Mouse (Mus musculus) brown adipose tissue, adult 24 weeks (tissue): ENCODE measurements around the gene Unc45b. TPM values are rescaled to one million over a fixed set of nuclear protein-coding genes. Genes with fewer than 3 reads are reported as not detected.
"Not testable (repeated sequence)": the region's sequence is repeated elsewhere in the genome, so short reads cannot be mapped to it uniquely, and the experiment has no call there.

Experiments used
- H3K27ac ChIP-seq: fragments of 200-500 bp; replicated peaks from 2 replicates; pipeline ENCODE4 v1.5.1; 2012; ENCODE audit warnings: low read depth, mild to moderate bottlenecking, low read length
- H3K4me1 ChIP-seq: fragments of 200-500 bp; 2 replicates; pipeline ENCODE4 v1.6.1; 2012; ENCODE audit warnings: low read length, mixed read lengths; ENCODE audit not compliant: control insufficient read depth, insufficient read depth, insufficient read length
- H3K4me3 ChIP-seq: fragments of 200-500 bp; 2 replicates; pipeline ENCODE4 v1.5.1; 2012; ENCODE audit warnings: low read depth, mild to moderate bottlenecking, low read length, moderate library complexity; ENCODE audit not compliant: insufficient read depth
- polyA plus RNA-seq: library from polyadenylated mRNA; stranded (reverse); fragments of >200 nt; gene quantifications from 2 replicates; pipeline ENCODE4 v1.2.4, GENCODE M21; 2012; ENCODE audit not compliant: missing spikeins, insufficient read depth, insufficient read length

Unc45b gene
- polyA plus RNA-seq, 1 experiment = 9.1 TPM

DNA sequence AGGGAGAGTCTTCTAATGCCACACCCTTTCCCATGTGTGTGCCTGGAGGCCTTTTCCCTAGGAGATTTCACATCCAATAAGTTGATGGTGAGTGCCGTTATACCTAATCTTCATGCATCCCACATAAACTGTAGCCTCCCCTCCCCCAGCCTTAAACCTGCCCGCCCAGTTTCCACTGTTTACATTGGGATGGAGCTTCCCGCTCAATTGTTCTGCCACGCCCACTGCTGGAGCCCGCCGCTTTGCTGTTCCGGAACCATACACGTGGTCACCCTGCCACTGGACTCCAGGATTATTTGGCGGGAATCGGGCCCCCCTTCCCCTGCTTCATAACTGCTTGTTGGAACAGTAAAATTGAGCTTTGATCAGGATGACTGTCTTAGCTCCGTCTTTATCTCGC, 79.0 kb downstream of the Unc45b start:
- Histone ChIP-seq H3K4me1 (no peaks in the 10 kb centered on the region), H3K4me3 (no peak overlapping the region), H3K27ac (no peak overlapping the region)

DNA sequence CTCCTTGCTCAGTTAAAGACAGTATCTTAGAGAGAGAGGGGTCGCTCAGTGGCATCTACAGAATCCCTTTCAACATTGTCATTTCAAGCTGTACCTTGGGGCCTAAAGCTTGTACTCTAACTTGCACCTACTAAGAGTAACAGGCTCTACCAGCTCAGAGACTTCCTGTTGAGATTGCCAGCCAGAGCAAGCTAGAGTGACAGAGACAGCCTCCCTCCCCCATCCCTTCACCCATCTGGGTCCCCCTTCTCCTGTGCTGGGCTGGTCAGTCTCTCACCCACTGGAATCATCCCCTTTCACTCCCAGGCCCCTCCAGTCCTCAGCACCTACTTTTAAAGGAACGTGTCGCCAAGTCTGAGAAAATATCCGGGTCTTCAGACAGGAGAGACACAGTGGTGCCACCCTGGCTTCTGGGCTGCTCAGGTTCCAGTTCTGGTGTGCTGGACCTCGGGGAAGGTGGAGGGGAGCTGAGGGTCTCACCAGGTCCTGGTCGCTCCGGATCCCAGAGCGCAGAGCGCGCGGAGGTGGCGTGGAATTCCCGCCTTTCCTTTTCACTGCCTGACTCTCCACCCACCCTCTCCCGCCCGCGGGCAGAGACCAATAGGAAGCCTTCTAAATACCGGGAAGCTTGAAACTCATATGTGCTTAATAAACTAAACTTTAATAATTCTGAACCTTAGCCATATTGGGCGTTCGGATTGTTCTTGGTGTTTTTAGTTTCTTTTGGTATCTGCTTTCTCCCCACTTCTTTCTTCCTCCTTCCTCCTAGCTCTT, 80.4 kb downstream of the Unc45b start:
- not testable (repeated sequence) for H3K4me1 ChIP-seq
- Histone ChIP-seq H3K27ac (peak overlapping the region; percentile 80), H3K4me3 (peak overlapping the region; percentile 64)

DNA sequence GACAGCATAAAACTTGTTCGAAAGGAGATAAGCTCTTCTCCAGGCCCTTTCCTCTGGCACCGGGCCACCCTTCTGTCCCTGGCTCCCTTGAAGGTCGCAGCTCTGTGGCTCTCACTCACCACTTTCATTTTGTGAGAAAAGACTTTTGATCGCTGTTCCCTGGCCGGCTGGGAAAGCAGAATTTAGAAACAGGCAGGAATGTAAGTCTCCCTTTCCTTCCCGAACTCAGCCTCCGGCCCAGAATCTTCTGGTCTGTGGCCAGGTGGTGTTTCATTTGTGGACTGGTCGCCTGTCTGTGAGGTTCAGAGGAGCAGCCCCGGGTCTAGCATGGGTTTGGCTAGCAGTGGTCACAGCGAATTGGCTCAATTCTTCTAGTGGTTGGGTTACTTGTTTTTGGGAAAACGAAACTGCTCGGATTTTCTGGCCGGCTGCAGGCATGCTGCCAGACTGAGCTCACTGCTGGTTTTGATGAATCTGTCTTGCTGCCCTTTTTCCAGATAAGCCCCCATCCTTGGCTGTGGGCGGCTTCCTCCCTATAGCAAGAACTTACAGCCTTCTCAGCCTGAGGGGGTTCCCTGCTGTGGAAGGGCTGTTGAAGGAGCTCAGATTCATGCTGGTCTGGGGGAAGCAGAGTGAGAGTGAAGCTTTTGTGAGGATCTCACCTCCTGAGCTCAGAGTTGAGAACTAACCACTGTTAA, 81.3 kb downstream of the Unc45b start, which contains the start of gene Slfn9:
Gene Slfn9, minus strand, starts transcription at position 362 of the 698 bp plus-strand sequence.
- H3K4me1 ChIP-seq = no peaks in the 10 kb centered on the region
- H3K27ac ChIP-seq = peak within 1 kb of the TSS; percentile 80

More for the DNA sequence above, 81.3 kb downstream of the Unc45b start, which contains the start of gene Slfn9:
- peak within 1 kb of the TSS; percentile 64 for H3K4me3 ChIP-seq

Other genes with a start within 250 kb of the Unc45b start
- 0.58 and 0.91 TPM in 2 replicates for gene Cct6b, start 146.2 kb upstream of the Unc45b start, polyA plus RNA-seq
- 7.2 and 9.5 TPM in 2 replicates for gene Zfp830, start 146.2 kb upstream of the Unc45b start, polyA plus RNA-seq
- gene Lig3, start 129.4 kb upstream of the Unc45b start, polyA plus RNA-seq = 3.7 and 5.2 TPM in 2 replicates
- 4.3 and 6.3 TPM in 2 replicates for gene Rffl, start 39.3 kb upstream of the Unc45b start, polyA plus RNA-seq
- 13.4 and 21.8 TPM in 2 replicates for gene Rad51d, start 19.9 kb upstream of the Unc45b start, polyA plus RNA-seq
- gene Fndc8, start 18.4 kb upstream of the Unc45b start, polyA plus RNA-seq = 0.79 TPM in 1 of 2 replicates, not detected in the other
- gene Nle1, start 2.1 kb upstream of the Unc45b start, polyA plus RNA-seq = 3.8 and 6.7 TPM in 2 replicates
- 28.7 and 30.4 TPM in 2 replicates for gene Slfn5, start 40.8 kb downstream of the Unc45b start, polyA plus RNA-seq
- gene Slfn9, start 81.3 kb downstream of the Unc45b start, polyA plus RNA-seq = 0.55 and 0.92 TPM in 2 replicates
- gene Slfn8, start 110.3 kb downstream of the Unc45b start, polyA plus RNA-seq = 0.79 and 2.6 TPM in 2 replicates
- 3.5 and 3.6 TPM in 2 replicates for gene Slfn2, start 154.6 kb downstream of the Unc45b start, polyA plus RNA-seq
- not detected in 2 replicates for gene Slfn1, start 206.3 kb downstream of the Unc45b start, polyA plus RNA-seq